Mouse (Mus musculus) limb, embryonic 14.5 days (tissue): ENCODE data around the gene Notch1. TPM values are rescaled to one million over a fixed set of nuclear protein-coding genes. Genes with fewer than 3 reads are reported as not detected.

ENCODE experiments used
- ATAC-seq: fragments of 200-750 bp; cut with Nextera tagmentation; 2 replicates; pipeline ENCODE4 v1.8.0; 2017; ENCODE audit warnings: low read depth, moderate number of reproducible peaks, moderate TSS enrichment; ENCODE audit not compliant: low FRiP score
- DNase-seq: peaks from one replicate; pipeline ENCODE4 v3.0.0-alpha.2; 2015; ENCODE audit warnings: low spot score
- H3K27ac ChIP-seq: fragments of 300-500 bp; sonication (generic); replicated peaks from 2 replicates; pipeline ENCODE4 v1.5.1; 2014; ENCODE audit warnings: low read depth, mild to moderate bottlenecking, low read length, moderate library complexity, mixed read lengths
- H3K27me3 ChIP-seq: fragments of 300-500 bp; sonication (generic); 2 replicates; pipeline ENCODE4 v1.6.1; 2014; ENCODE audit warnings: low read length, mixed read lengths; ENCODE audit not compliant: control insufficient read depth, insufficient read depth
- H3K36me3 ChIP-seq: fragments of 300-500 bp; sonication (generic); 2 replicates; pipeline ENCODE4 v1.6.1; 2014; ENCODE audit warnings: mild to moderate bottlenecking, low read length, moderate library complexity, mixed read lengths; ENCODE audit not compliant: control insufficient read depth, insufficient read depth
- H3K4me1 ChIP-seq: fragments of 300-500 bp; sonication (generic); 2 replicates; pipeline ENCODE4 v1.6.1; 2014; ENCODE audit warnings: antibody characterized with exemption, low read length, mixed read lengths; ENCODE audit not compliant: control insufficient read depth, insufficient read depth
- H3K4me2 ChIP-seq: fragments of 300-500 bp; sonication (generic); replicated peaks from 2 replicates; pipeline ENCODE4 v1.6.1; 2014; ENCODE audit warnings: low read depth, mild to moderate bottlenecking, low read length, moderate library complexity; ENCODE audit not compliant: severe bottlenecking
- H3K4me3 ChIP-seq: fragments of 300-500 bp; sonication (generic); replicated peaks from 2 replicates; pipeline ENCODE4 v1.5.1; 2014; ENCODE audit warnings: low read length
- H3K9ac ChIP-seq: fragments of 300-500 bp; sonication (generic); 2 replicates; pipeline ENCODE4 v1.6.1; 2014; ENCODE audit warnings: mild to moderate bottlenecking, low read depth, low read length, moderate library complexity; ENCODE audit not compliant: severe bottlenecking
- H3K9me3 ChIP-seq: fragments of 300-500 bp; sonication (generic); 2 replicates; pipeline ENCODE4 v1.6.1; 2016; ENCODE audit warnings: low read length; ENCODE audit not compliant: control insufficient read depth
- POLR2A ChIP-seq: fragments of 200-500 bp; IDR thresholded peaks from 2 replicates; pipeline ENCODE4 v1.8.0; 2012; ENCODE audit warnings: inconsistent platforms, mild to moderate bottlenecking, moderate library complexity, borderline replicate concordance; ENCODE audit not compliant: insufficient read depth, insufficient read length; ENCODE audit errors: extremely low read depth
- WGBS: fragments of 180-500 bp; shearing (Covaris S2); extraction: QIAGEN DNeasy Blood & Tissue Kit; methylation state at CpG from one replicate; pipeline ENCODE4 v1.1.7; 2014; 5-methylcytosine and 5-hydroxymethylcytosine counted together
- polyA plus RNA-seq, 2 experiments: library from polyadenylated mRNA; depleted of rRNA in 1 of 2; stranded (reverse) in 1 of 2; unstranded in 1 of 2; fragments of >200 nt; fragmentation: Nextera tagmentation in 1 of 2; extraction: Ambion mirVana in 1 of 2; gene quantifications; 2 replicates each; pipeline versions ENCODE4 v1.2.1 to v1.2.3; 2012 to 2014

Notch1 gene
- polyA plus RNA-seq, 2 experiments, result 28.1 to 44.5 TPM

DNA sequence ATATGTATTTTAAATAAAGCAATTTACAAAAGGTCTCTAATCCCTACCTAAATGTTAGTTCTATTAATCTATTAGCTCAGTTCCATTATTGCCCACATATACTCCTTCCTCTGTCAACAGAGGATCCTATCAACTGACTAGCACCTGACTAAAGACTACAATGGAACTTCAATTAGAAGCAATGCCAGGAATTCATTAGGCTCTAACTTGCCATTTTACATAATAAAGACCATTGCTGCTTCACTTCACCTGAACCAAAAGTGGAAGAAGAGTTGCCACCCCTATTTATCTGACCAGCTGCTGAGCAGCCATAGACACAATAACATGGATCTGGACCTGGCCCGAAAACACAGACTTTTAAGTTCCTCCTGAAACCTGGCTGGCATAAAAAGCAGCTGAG is 73.6 kb downstream of the Notch1 start:
- DNase-seq (no peak), ATAC-seq (no peak)
- Histone ChIP-seq H3K4me3 (no peak overlapping the region), H3K27ac (no peak overlapping the region), H3K9me3 (no peaks in the 10 kb centered on the region), H3K36me3 (peaks cover 40% of the 10 kb centered on the region), H3K4me2 (no peak overlapping the region), H3K9ac (no peak overlapping the region), H3K27me3 (no peaks in the 10 kb centered on the region), H3K4me1 (peaks cover 21% of the 10 kb centered on the region)
- WGBS, result 93% methylated on average over 1 of the region's 1 CpGs
- no peak for TF ChIP-seq POLR2A

DNA sequence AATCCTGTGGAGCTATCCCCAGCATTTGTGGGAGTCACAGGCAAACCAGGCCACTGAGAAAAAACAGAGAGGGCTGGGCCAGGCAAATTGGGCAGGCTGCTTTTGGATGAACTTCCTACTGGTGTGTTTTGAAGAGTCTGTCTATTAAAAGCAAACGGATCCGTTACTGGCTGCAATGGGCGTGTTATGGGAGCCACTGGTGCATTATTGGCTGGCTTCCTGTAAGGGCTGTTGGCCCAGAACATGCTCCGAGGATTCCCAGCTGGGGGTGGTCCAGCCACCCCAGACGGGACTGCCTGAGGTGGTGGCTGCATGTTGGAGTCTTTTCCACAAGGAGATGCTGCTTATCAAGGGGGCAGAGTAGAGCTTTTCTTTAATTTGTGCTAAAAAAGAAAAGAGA is 74.8 kb downstream of the Notch1 start:
- H3K36me3 ChIP-seq, result peaks cover 44% of the 10 kb centered on the region
- H3K4me3 ChIP-seq, result no peak overlapping the region
- no peak for ATAC-seq
- 74% methylated on average over 5 of the region's 5 CpGs for WGBS
- no peak overlapping the region for H3K4me2 ChIP-seq
- H3K9ac ChIP-seq, result no peak overlapping the region
- no peak overlapping the region for H3K27ac ChIP-seq
- no peak for TF ChIP-seq POLR2A
- no peak for DNase-seq
- H3K4me1 ChIP-seq, result peaks cover 16% of the 10 kb centered on the region
- H3K27me3 ChIP-seq, result no peaks in the 10 kb centered on the region
- H3K9me3 ChIP-seq, result no peaks in the 10 kb centered on the region

GRCm38 (mm10) chr2:26441261-26441660 is 75.2 kb downstream of the Notch1 start:
- ATAC-seq, result no peak
- no peak for DNase-seq
- Histone ChIP-seq H3K27ac (no peak overlapping the region), H3K4me2 (no peak overlapping the region), H3K9me3 (no peaks in the 10 kb centered on the region), H3K36me3 (peaks cover 44% of the 10 kb centered on the region), H3K4me1 (peaks cover 13% of the 10 kb centered on the region), H3K27me3 (no peaks in the 10 kb centered on the region), H3K9ac (no peak overlapping the region), H3K4me3 (no peak overlapping the region)
- WGBS, result 91% methylated on average over 4 of the region's 4 CpGs
- TF ChIP-seq POLR2A, result no peak

GRCm38 (mm10) chr2:26439671-26440070 is 76.8 kb downstream of the Notch1 start:
- H3K4me1 ChIP-seq, result peaks cover 13% of the 10 kb centered on the region
- DNase-seq, result no peak
- peaks cover 60% of the 10 kb centered on the region for H3K36me3 ChIP-seq
- H3K4me2 ChIP-seq, result no peak overlapping the region
- ATAC-seq, result no peak
- no peaks in the 10 kb centered on the region for H3K27me3 ChIP-seq
- no peak overlapping the region for H3K27ac ChIP-seq
- no peak overlapping the region for H3K9ac ChIP-seq
- TF ChIP-seq POLR2A, result no peak
- H3K9me3 ChIP-seq, result no peaks in the 10 kb centered on the region
- WGBS, result 92% methylated on average over 6 of the region's 6 CpGs
- H3K4me3 ChIP-seq, result no peak overlapping the region

DNA sequence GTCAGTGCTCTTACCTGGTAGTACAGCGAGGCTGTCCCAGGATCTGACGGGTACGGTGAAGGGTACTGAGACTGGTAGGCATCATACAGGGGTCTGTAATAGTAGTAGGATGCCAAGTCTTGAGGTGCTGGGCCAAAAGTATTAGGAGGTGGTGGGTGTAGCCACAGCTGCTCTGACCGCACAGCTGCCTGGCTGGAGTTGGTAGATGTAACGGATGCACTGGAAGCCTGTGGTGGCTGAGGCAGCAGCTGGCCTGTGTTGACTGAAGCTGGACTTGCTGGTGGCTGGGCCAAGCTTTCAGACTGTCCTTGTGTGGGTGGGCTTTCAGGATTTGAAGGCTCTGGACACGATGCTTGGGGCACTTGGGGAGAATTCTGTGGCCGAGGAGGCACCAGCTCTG is 78.1 kb downstream of the Notch1 start:
- H3K4me1 ChIP-seq, result peaks cover 5% of the 10 kb centered on the region
- 0 out of 2 replicates have a peak overlapping the region, but pooled peaks have one; percentile 28 for H3K9ac ChIP-seq
- H3K27me3 ChIP-seq, result no peaks in the 10 kb centered on the region
- H3K4me2 ChIP-seq, result no peak overlapping the region
- DNase-seq (peak; percentile 15), ATAC-seq (0 out of 2 replicates have a peak, but pooled peaks have one; percentile 20)
- peaks cover 73% of the 10 kb centered on the region for H3K36me3 ChIP-seq
- no peaks in the 10 kb centered on the region for H3K9me3 ChIP-seq
- no peak for TF ChIP-seq POLR2A
- no peak overlapping the region for H3K4me3 ChIP-seq
- 90% methylated on average over 7 of the region's 7 CpGs for WGBS
- no peak overlapping the region for H3K27ac ChIP-seq

- DNase-seq (no peak), ATAC-seq (no peak)
- no peak overlapping the region for H3K4me3 ChIP-seq
- no peak for TF ChIP-seq POLR2A
- H3K27ac ChIP-seq, result no peak overlapping the region
- H3K4me2 ChIP-seq, result no peak overlapping the region
- H3K4me1 ChIP-seq, result no peaks in the 10 kb centered on the region
- peaks cover 85% of the 10 kb centered on the region for H3K36me3 ChIP-seq
- no peaks in the 10 kb centered on the region for H3K27me3 ChIP-seq
- no peaks in the 10 kb centered on the region for H3K9me3 ChIP-seq
- H3K9ac ChIP-seq, result no peak overlapping the region
- 69% methylated on average over 4 of the region's 4 CpGs for WGBS
Measured at GRCm38 (mm10) chr2:26437221-26437620, 79.2 kb downstream of the Notch1 start.
